Mouse (Mus musculus) embryonic facial prominence, embryonic 10.5 days (tissue): ENCODE data around the gene Srsf1. TPM values are rescaled to one million over a fixed set of nuclear protein-coding genes. Genes with fewer than 3 reads are reported as not detected.
A peak's percentile ranks its signal among the peaks of the same experiment; 100 is the strongest.

Experiments
- DNase-seq: peaks from one replicate; pipeline ENCODE4 v3.0.0-alpha.2; 2017; ENCODE audit warnings: low spot score
- H3K27ac ChIP-seq: fragments of 300-500 bp; sonication (generic); replicated peaks from 2 replicates; pipeline ENCODE4 v1.5.1; 2016; ENCODE audit warnings: mild to moderate bottlenecking
- H3K27me3 ChIP-seq: fragments of 300-500 bp; sonication (generic); replicated peaks from 2 replicates; pipeline ENCODE4 v1.6.1; 2016; ENCODE audit warnings: low read depth, mild to moderate bottlenecking; ENCODE audit not compliant: poor library complexity, severe bottlenecking
- H3K36me3 ChIP-seq: fragments of 300-500 bp; sonication (generic); replicated peaks from 2 replicates; pipeline ENCODE4 v1.6.1; 2016; ENCODE audit warnings: mild to moderate bottlenecking, moderate library complexity
- H3K4me1 ChIP-seq: fragments of 300-500 bp; sonication (generic); 2 replicates; pipeline ENCODE4 v1.6.1; 2016
- H3K4me3 ChIP-seq: fragments of 300-500 bp; sonication (generic); 2 replicates; pipeline ENCODE4 v1.5.1; 2016; ENCODE audit warnings: mild to moderate bottlenecking, moderate library complexity
- H3K9me3 ChIP-seq: fragments of 300-500 bp; sonication (generic); 2 replicates; pipeline ENCODE4 v1.6.1; 2016; ENCODE audit warnings: mild to moderate bottlenecking
- WGBS: fragments of 180-500 bp; shearing (Covaris S2); methylation state at CpG from one replicate; pipeline ENCODE4 v1.1.7; 2016; 5-methylcytosine and 5-hydroxymethylcytosine counted together
- polyA plus RNA-seq: library from polyadenylated mRNA; unstranded; fragments of >200 nt; fragmentation: Nextera tagmentation; extraction: Ambion mirVana; gene quantifications from 2 replicates; pipeline ENCODE4 v1.2.1, GENCODE M21; 2016

Gene Srsf1
- polyA plus RNA-seq, 1 experiment from 2014 or later: 405 TPM

- Histone ChIP-seq H3K9me3 (no peaks in the 10 kb centered on the region), H3K4me1 (peaks cover 32% of the 10 kb centered on the region), H3K27me3 (no peaks in the 10 kb centered on the region), H3K36me3 (peaks cover 5% of the 10 kb centered on the region), H3K27ac (no peak overlapping the region), H3K4me3 (no peak overlapping the region)
- 86% methylated on average over 5 of the region's 5 CpGs for WGBS
- no peak for DNase-seq
Observed at GRCm38 (mm10) chr11:88090293-88090692, 43.1 kb downstream of the Srsf1 start.

GRCm38 (mm10) chr11:88091949-88092348 is 44.8 kb downstream of the Srsf1 start:
- Histone ChIP-seq H3K4me1 (peaks cover 23% of the 10 kb centered on the region), H3K9me3 (no peaks in the 10 kb centered on the region), H3K36me3 (peaks cover 2% of the 10 kb centered on the region; the same call in 1 of the 2 replicates), H3K4me3 (no peak overlapping the region), H3K27me3 (peaks cover 6% of the 10 kb centered on the region), H3K27ac (no peak overlapping the region)
- DNase-seq: no peak
- 92% methylated on average over 1 of the region's 1 CpGs for WGBS

DNA sequence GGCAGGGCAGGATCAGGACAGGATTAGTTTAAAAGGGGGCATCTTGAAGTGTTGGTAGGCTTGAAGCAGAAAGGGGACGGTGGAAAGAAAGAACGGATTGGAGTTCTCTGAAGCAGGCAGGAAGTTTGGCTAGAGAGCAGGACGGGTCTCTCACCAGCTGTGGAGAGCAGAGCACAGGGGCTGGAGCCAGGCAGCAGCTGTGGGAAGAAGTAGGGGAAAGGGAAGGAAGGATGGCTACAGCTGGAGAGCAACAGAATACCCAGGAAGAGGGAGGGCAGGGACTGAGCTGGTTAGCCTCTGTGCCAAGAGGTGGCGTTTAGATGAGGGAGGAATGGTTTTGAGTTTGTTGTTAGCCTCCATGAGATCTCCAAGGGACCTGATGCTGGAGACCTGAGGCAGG is 50.0 kb downstream of the Srsf1 start:
- H3K4me3 ChIP-seq: peak overlapping the region; percentile 94
- WGBS: 17% methylated on average over 4 of the region's 4 CpGs
- H3K27me3 ChIP-seq: peaks cover 23% of the 10 kb centered on the region
- peaks cover 51% of the 10 kb centered on the region for H3K4me1 ChIP-seq
- H3K9me3 ChIP-seq: no peaks in the 10 kb centered on the region
- peak; percentile 22 for DNase-seq
- peak overlapping the region; percentile 44; the same call in 1 of the 2 replicates for H3K27ac ChIP-seq
- 0 out of 2 replicates have a peak, but pooled peaks cover 3% of the 10 kb centered on the region for H3K36me3 ChIP-seq

DNA sequence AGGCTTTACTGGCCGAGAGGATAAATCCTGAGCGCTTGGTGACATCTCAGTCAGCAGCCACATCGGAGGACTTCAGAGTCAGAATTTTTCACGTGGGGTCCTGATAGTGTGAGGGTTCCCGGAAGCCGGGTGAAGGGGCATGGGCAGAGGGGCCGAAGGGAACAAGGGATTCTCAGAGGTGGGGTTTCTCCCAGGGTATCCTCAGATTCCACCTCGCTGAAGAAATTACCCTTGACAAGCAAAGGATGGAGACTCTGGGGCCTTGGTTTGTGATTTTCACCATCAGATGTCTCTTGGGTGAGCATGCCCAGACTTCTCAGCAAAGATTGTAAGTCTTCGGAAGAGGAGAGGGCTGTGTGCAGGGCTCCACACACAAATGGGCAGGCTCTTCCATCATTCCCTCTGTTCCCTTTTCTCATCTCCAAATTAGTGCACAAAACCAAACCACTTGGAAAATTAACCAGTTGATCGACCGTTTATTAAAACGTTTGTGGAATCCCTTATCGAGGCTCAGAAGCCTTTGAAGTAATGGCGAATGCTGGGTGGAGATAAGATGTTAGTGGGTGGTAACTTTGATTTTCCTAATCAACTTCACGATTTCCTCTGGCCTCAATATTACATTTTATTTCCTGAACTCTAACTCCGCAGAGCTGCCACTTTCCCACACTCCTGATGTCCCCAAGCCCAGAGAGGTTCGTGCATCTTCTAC is 51.0 kb downstream of the Srsf1 start, which contains the start of gene Cuedc1:
Cuedc1 (plus strand) TSS at position 38 of the 709 bp plus-strand sequence.
- no peak for DNase-seq
- H3K27me3 ChIP-seq: peaks cover 23% of the 10 kb centered on the region
- peaks cover 51% of the 10 kb centered on the region for H3K4me1 ChIP-seq
- WGBS: 24% methylated on average over 17 of the region's 17 CpGs
- H3K9me3 ChIP-seq: no peaks in the 10 kb centered on the region
- peak within 1 kb of the TSS; percentile 100 for H3K27ac ChIP-seq
- 0 out of 2 replicates have a peak, but pooled peaks cover 8% of the 10 kb centered on the region for H3K36me3 ChIP-seq
- H3K4me3 ChIP-seq: peak within 1 kb of the TSS; percentile 94

- WGBS: under 1% methylated on average over 88 of the region's 95 CpGs
Observed at GRCm38 (mm10) chr11:88098787-88099598, 51.8 kb downstream of the Srsf1 start.

GRCm38 (mm10) chr11:88099599-88100023 is 52.4 kb downstream of the Srsf1 start:
- H3K27me3 ChIP-seq: peaks cover 23% of the 10 kb centered on the region
- peak overlapping the region; percentile 94 for H3K4me3 ChIP-seq
- H3K4me1 ChIP-seq: peaks cover 57% of the 10 kb centered on the region
- H3K9me3 ChIP-seq: no peaks in the 10 kb centered on the region
- peak overlapping the region; percentile 100 for H3K27ac ChIP-seq
- H3K36me3 ChIP-seq: peaks cover 14% of the 10 kb centered on the region
- WGBS: under 1% methylated on average over 38 of the region's 38 CpGs
- DNase-seq: peak; percentile 83

More at GRCm38 (mm10) chr11:88098787-88099598, 51.8 kb downstream of the Srsf1 start:
- Histone ChIP-seq H3K4me3 (peak overlapping the region; percentile 94), H3K27me3 (peaks cover 23% of the 10 kb centered on the region), H3K36me3 (peaks cover 8% of the 10 kb centered on the region; the same call in 1 of the 2 replicates), H3K9me3 (no peaks in the 10 kb centered on the region), H3K27ac (peak overlapping the region; percentile 100), H3K4me1 (peaks cover 51% of the 10 kb centered on the region)
- peak; percentile 88 for DNase-seq

GRCm38 (mm10) chr11:88100170-88100569 is 53.0 kb downstream of the Srsf1 start:
- H3K9me3 ChIP-seq: no peaks in the 10 kb centered on the region
- 39% methylated on average over 4 of the region's 4 CpGs for WGBS
- H3K4me1 ChIP-seq: peaks cover 58% of the 10 kb centered on the region
- no peak for DNase-seq
- peaks cover 23% of the 10 kb centered on the region for H3K27me3 ChIP-seq
- peak overlapping the region; percentile 94 for H3K4me3 ChIP-seq
- H3K36me3 ChIP-seq: peaks cover 14% of the 10 kb centered on the region
- peak overlapping the region; percentile 100; the same call in 1 of the 2 replicates for H3K27ac ChIP-seq

Other genes with a start within 250 kb of the Srsf1 start
- gene Lpo, start 219.1 kb upstream of the Srsf1 start, polyA plus RNA-seq: 0.25 TPM in 2 replicates
- 18.4 and 18.7 TPM in 2 replicates for gene Mks1, start 194.2 kb upstream of the Srsf1 start, polyA plus RNA-seq
- not detected in 2 replicates for gene Epx, start 171.8 kb upstream of the Srsf1 start, polyA plus RNA-seq
- gene Olfr462, start 155.1 kb upstream of the Srsf1 start, polyA plus RNA-seq: not detected in 2 replicates
- not detected in 2 replicates for gene Olfr463, start 150.0 kb upstream of the Srsf1 start, polyA plus RNA-seq
- not detected in 2 replicates for gene Olfr464, start 126.4 kb upstream of the Srsf1 start, polyA plus RNA-seq
- gene Dynll2, start 59.8 kb upstream of the Srsf1 start, polyA plus RNA-seq: 27.0 and 28.2 TPM in 2 replicates
- gene Vezf1, start 20.9 kb downstream of the Srsf1 start, polyA plus RNA-seq: 59.4 and 60.0 TPM in 2 replicates
- gene Cuedc1, start 50.7 kb downstream of the Srsf1 start, polyA plus RNA-seq: 20.8 and 21.9 TPM in 2 replicates
- 60.4 and 71.7 TPM in 2 replicates for gene Mrps23, start 157.0 kb downstream of the Srsf1 start, polyA plus RNA-seq
- 1.7 and 3.6 TPM in 2 replicates for gene Ccdc182, start 246.7 kb downstream of the Srsf1 start, polyA plus RNA-seq